Mouse (Mus musculus): ENCODE measurements around the gene Carnmt1. TPM values are rescaled to one million over a fixed set of nuclear protein-coding genes. Genes with fewer than 3 reads are reported as not detected.

The Carnmt1 gene
- polyA plus RNA-seq, 1 experiment = 5.4 TPM

DNA sequence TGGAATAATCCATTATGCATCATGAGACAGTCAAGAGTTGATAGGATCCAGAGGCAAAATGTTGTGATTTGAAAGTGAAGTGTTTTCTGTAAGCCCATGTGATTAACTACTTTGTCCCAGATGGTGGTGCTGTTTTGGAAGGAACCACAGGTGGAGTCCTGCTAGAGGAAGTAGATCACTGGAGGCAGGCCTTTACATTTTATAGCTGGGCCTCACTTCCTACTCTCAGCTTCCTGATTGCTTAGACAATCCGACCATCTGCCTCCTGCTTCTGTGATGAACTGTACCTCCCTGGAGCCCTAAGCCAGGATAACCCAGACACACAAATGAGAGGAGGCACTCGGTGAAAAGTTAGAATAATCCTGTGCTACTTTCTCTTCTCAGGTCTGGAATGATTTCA, 6.7 kb upstream of the Carnmt1 start:
- Histone ChIP-seq H3ac (ENCODE audit: control insufficient read depth, insufficient read length, low read depth) (no peak overlapping the region), H3K27me3 (ENCODE audit: control insufficient read depth, insufficient read depth, insufficient read length) (no peaks in the 10 kb centered on the region), H3K36me3 (ENCODE audit: control insufficient read depth, insufficient read depth) (no peaks in the 10 kb centered on the region), H3K79me2 (ENCODE audit: control insufficient read depth, insufficient read depth) (no peaks in the 10 kb centered on the region), H3K4me3 (ENCODE audit: insufficient read depth, poor library complexity, severe bottlenecking) (no peak overlapping the region), H3K79me3 (ENCODE audit: low read depth) (no peaks in the 10 kb centered on the region)
- TF ChIP-seq MAX (IDR thresholded peaks at IDR 0.05) = no peak
- TF ChIP-seq CEBPB (IDR thresholded peaks at IDR 0.05; ENCODE audit: low read depth) = no peak
- no peak for TF ChIP-seq MYOG (IDR thresholded peaks at IDR 0.05; ENCODE audit: control insufficient read depth, extremely low read depth, insufficient read length)
- no peak for TF ChIP-seq USF1 (IDR thresholded peaks at IDR 0.05; ENCODE audit: low read depth)
- TF ChIP-seq CTCF (IDR thresholded peaks at IDR 0.05; ENCODE audit: control insufficient read depth, insufficient read depth, insufficient read length) = no peak
- no peak for TF ChIP-seq MYOD1 (IDR thresholded peaks at IDR 0.05; ENCODE audit: control insufficient read depth, insufficient read length, low read depth)
- TF ChIP-seq FOSL1 (IDR thresholded peaks at IDR 0.05; ENCODE audit: insufficient read depth, low read length, poor library complexity, severe bottlenecking) = no peak

DNA sequence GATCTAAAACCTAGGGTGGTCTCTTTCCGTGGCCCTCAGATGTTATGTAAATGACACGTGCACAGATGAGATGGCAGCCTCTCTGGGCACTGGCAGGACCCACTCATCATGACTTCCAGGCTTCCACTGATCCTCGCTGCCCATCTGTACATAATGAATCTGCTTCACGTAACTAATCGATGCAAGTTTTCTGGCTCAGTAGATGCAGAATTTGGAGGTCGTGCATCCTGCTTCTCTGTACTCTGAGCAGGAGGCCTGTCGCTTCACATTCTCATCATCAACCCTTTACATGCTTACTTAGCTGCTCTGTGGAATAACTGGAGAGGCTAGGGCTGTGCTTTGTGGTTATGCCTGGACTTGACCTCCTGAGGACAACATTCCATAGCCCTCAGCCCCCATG, 3.6 kb upstream of the Carnmt1 start:
- Histone ChIP-seq H3K79me2 (ENCODE audit: control insufficient read depth, insufficient read depth) (peaks cover 11% of the 10 kb centered on the region), H3ac (ENCODE audit: control insufficient read depth, insufficient read length, low read depth) (no peak overlapping the region), H3K4me3 (ENCODE audit: insufficient read depth, poor library complexity, severe bottlenecking) (no peak overlapping the region), H3K36me3 (ENCODE audit: control insufficient read depth, insufficient read depth) (no peaks in the 10 kb centered on the region), H3K27me3 (ENCODE audit: control insufficient read depth, insufficient read depth, insufficient read length) (no peaks in the 10 kb centered on the region), H3K79me3 (ENCODE audit: low read depth) (peaks cover 9% of the 10 kb centered on the region)
- no peak for TF ChIP-seq USF1 (IDR thresholded peaks at IDR 0.05; ENCODE audit: low read depth)

DNA sequence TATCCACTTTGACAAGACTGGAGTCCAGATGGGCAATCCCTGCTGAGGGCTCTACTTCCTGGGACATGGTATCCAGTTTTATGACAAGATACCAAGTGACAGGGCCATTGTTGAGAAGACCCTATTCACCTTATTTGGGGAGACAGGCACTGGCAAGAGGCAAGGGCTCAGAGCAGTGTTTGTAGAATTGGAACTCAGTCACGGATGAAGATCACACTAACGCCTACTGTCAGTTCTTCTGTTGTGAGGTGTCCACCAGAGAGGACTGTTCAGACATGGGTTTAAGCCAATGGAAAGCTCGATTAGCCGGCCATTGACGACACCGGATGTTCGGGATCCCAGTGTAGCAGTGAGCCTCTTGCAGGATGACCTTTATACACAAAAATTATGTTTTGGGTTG, 1.0 kb upstream of the Carnmt1 start:
- Histone ChIP-seq H3K79me3 (ENCODE audit: low read depth) (peaks cover 32% of the 10 kb centered on the region), H3K27me3 (ENCODE audit: control insufficient read depth, insufficient read depth, insufficient read length) (no peaks in the 10 kb centered on the region), H3K4me3 (ENCODE audit: insufficient read depth, poor library complexity, severe bottlenecking) (no peak overlapping the region), H3ac (ENCODE audit: control insufficient read depth, insufficient read length, low read depth) (no peak overlapping the region), H3K36me3 (ENCODE audit: control insufficient read depth, insufficient read depth) (no peaks in the 10 kb centered on the region), H3K79me2 (ENCODE audit: control insufficient read depth, insufficient read depth) (peaks cover 37% of the 10 kb centered on the region)
- TF ChIP-seq MYOG (IDR thresholded peaks at IDR 0.05; ENCODE audit: control insufficient read depth, extremely low read depth, insufficient read length) (no peak), CTCF (IDR thresholded peaks at IDR 0.05; ENCODE audit: control insufficient read depth, insufficient read depth, insufficient read length) (no peak), USF1 (IDR thresholded peaks at IDR 0.05; ENCODE audit: low read depth) (no peak), MYOD1 (IDR thresholded peaks at IDR 0.05; ENCODE audit: control insufficient read depth, insufficient read length, low read depth) (no peak), CEBPB (IDR thresholded peaks at IDR 0.05; ENCODE audit: low read depth) (no peak), FOSL1 (IDR thresholded peaks at IDR 0.05; ENCODE audit: insufficient read depth, low read length, poor library complexity, severe bottlenecking) (no peak), MAX (IDR thresholded peaks at IDR 0.05) (no peak)

DNA sequence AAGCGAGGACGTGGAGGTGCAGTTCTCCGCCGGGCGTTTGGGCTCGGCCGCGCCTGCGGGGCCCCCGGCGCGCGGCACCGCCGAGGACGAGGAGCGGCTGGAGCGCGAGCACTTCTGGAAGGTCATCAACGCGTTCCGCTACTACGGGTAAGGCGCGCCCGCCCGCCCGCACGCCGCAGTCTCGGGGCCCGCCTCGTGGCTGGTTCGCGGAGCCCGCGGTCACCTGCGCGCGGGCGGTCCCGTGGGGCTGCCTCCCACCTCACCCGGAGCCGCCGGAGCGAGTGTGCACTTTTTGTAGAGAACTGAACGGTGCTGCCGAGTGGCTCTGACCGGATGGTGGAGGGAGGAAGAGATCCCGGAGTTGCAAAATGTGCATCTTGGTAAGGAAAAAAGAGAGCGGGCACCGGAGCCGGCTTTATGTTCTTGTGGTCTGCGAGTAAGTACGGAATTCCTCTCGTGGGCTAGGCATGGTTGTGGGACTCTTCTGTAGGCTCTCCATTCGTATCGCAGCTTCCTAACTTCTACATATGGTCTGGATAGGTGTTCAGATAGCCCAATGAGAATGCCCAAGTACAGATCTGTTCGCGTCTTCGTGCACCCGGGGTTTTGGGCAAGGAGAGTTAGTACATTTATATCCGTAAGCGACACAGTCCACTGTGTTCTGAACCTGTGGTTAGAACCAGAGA, 635 bp downstream of the Carnmt1 start:
- Histone ChIP-seq H3K36me3 (ENCODE audit: control insufficient read depth, insufficient read depth) (no peaks in the 10 kb centered on the region), H3K79me3 (ENCODE audit: low read depth) (peaks cover 45% of the 10 kb centered on the region), H3K27me3 (ENCODE audit: control insufficient read depth, insufficient read depth, insufficient read length) (no peaks in the 10 kb centered on the region), H3ac (ENCODE audit: control insufficient read depth, insufficient read length, low read depth) (peak overlapping the region; percentile 64), H3K4me3 (ENCODE audit: insufficient read depth, poor library complexity, severe bottlenecking) (peak overlapping the region; percentile 72), H3K79me2 (ENCODE audit: control insufficient read depth, insufficient read depth) (peaks cover 54% of the 10 kb centered on the region)
- no peak for TF ChIP-seq MYOD1 (IDR thresholded peaks at IDR 0.05; ENCODE audit: control insufficient read depth, insufficient read length, low read depth)
- no peak for TF ChIP-seq MYOG (IDR thresholded peaks at IDR 0.05; ENCODE audit: control insufficient read depth, extremely low read depth, insufficient read length)
- no peak for TF ChIP-seq FOSL1 (IDR thresholded peaks at IDR 0.05; ENCODE audit: insufficient read depth, low read length, poor library complexity, severe bottlenecking)
- no peak for TF ChIP-seq USF1 (IDR thresholded peaks at IDR 0.05; ENCODE audit: low read depth)
- no peak for TF ChIP-seq CEBPB (IDR thresholded peaks at IDR 0.05; ENCODE audit: low read depth)
- no peak for TF ChIP-seq MAX (IDR thresholded peaks at IDR 0.05)
- no peak for TF ChIP-seq CTCF (IDR thresholded peaks at IDR 0.05; ENCODE audit: control insufficient read depth, insufficient read depth, insufficient read length)

DNA sequence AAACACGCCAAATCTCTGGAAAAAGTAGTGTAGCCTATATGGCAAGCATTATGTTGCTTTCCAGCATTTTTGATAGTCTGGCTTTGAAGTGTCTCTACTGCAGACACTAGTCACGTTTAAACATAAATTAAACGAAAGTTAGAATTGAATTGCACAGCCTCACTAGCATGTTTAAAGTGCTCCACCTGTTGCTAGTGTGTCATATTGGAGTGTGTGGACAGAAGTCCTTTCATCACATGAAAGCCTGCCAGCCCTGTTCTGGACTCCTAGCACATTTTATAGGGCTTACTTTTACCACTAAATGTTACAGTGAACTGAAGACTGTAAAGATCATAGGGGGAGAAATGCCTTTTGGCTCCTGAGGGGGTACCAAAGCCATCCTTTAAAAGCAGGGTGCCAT, 1.9 kb downstream of the Carnmt1 start:
- Histone ChIP-seq H3K27me3 (ENCODE audit: control insufficient read depth, insufficient read depth, insufficient read length) (no peaks in the 10 kb centered on the region), H3K79me2 (ENCODE audit: control insufficient read depth, insufficient read depth) (peaks cover 67% of the 10 kb centered on the region), H3K4me3 (ENCODE audit: insufficient read depth, poor library complexity, severe bottlenecking) (no peak overlapping the region), H3K36me3 (ENCODE audit: control insufficient read depth, insufficient read depth) (no peaks in the 10 kb centered on the region), H3K79me3 (ENCODE audit: low read depth) (peaks cover 57% of the 10 kb centered on the region), H3ac (ENCODE audit: control insufficient read depth, insufficient read length, low read depth) (no peak overlapping the region)
- no peak for TF ChIP-seq FOSL1 (IDR thresholded peaks at IDR 0.05; ENCODE audit: insufficient read depth, low read length, poor library complexity, severe bottlenecking)
- no peak for TF ChIP-seq MAX (IDR thresholded peaks at IDR 0.05)
- no peak for TF ChIP-seq CTCF (IDR thresholded peaks at IDR 0.05; ENCODE audit: control insufficient read depth, insufficient read depth, insufficient read length)
- no peak for TF ChIP-seq CEBPB (IDR thresholded peaks at IDR 0.05; ENCODE audit: low read depth)
- TF ChIP-seq USF1 (IDR thresholded peaks at IDR 0.05; ENCODE audit: low read depth) = no peak
- TF ChIP-seq MYOD1 (IDR thresholded peaks at IDR 0.05; ENCODE audit: control insufficient read depth, insufficient read length, low read depth) = no peak
- TF ChIP-seq MYOG (IDR thresholded peaks at IDR 0.05; ENCODE audit: control insufficient read depth, extremely low read depth, insufficient read length) = no peak

DNA sequence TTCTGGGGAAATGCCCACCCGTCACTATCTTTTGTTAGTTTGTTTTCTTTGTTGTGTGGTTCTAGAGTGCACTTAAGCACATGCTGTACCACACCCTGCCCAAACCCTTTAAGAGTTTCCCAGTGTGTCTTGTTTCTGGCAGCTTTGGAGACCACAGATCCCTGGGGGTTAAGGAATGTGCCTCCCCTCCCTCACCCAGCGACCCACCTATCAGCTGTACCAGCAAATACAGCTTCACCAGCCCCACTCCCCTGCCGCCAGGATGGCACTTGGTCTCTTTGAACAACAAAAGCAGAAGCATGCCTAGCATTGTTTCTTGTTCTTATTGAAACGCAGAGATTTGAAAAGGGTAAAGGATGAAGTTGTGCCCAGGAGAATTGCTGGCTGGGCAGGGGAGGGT, 2.6 kb downstream of the Carnmt1 start:
- no peaks in the 10 kb centered on the region for H3K36me3 ChIP-seq (ENCODE audit: control insufficient read depth, insufficient read depth)
- peaks cover 73% of the 10 kb centered on the region for H3K79me2 ChIP-seq (ENCODE audit: control insufficient read depth, insufficient read depth)
- TF ChIP-seq CTCF (IDR thresholded peaks at IDR 0.05; ENCODE audit: control insufficient read depth, insufficient read depth, insufficient read length) = no peak
- no peak for TF ChIP-seq MYOD1 (IDR thresholded peaks at IDR 0.05; ENCODE audit: control insufficient read depth, insufficient read length, low read depth)
- TF ChIP-seq USF1 (IDR thresholded peaks at IDR 0.05; ENCODE audit: low read depth) = no peak
- TF ChIP-seq FOSL1 (IDR thresholded peaks at IDR 0.05; ENCODE audit: insufficient read depth, low read length, poor library complexity, severe bottlenecking) = no peak
- no peak for TF ChIP-seq MAX (IDR thresholded peaks at IDR 0.05)
- no peak for TF ChIP-seq MYOG (IDR thresholded peaks at IDR 0.05; ENCODE audit: control insufficient read depth, extremely low read depth, insufficient read length)
- no peak for TF ChIP-seq CEBPB (IDR thresholded peaks at IDR 0.05; ENCODE audit: low read depth)
- peaks cover 57% of the 10 kb centered on the region for H3K79me3 ChIP-seq (ENCODE audit: low read depth)
- H3K27me3 ChIP-seq (ENCODE audit: control insufficient read depth, insufficient read depth, insufficient read length) = no peaks in the 10 kb centered on the region
- no peak overlapping the region for H3K4me3 ChIP-seq (ENCODE audit: insufficient read depth, poor library complexity, severe bottlenecking)
- H3ac ChIP-seq (ENCODE audit: control insufficient read depth, insufficient read length, low read depth) = no peak overlapping the region
